Mouse (Mus musculus) 3134 (cell line): ENCODE measurements around the gene Muc5b.
A peak's percentile ranks its signal among the peaks of the same experiment; 100 is the strongest.

Experiments used
- DNase-seq: peaks from one replicate; pipeline ENCODE4 v3.0.0-alpha.2; 2011; ENCODE audit warnings: low spot score; ENCODE audit not compliant: insufficient read length; ENCODE audit errors: extremely low read depth

The Muc5b gene

DNA sequence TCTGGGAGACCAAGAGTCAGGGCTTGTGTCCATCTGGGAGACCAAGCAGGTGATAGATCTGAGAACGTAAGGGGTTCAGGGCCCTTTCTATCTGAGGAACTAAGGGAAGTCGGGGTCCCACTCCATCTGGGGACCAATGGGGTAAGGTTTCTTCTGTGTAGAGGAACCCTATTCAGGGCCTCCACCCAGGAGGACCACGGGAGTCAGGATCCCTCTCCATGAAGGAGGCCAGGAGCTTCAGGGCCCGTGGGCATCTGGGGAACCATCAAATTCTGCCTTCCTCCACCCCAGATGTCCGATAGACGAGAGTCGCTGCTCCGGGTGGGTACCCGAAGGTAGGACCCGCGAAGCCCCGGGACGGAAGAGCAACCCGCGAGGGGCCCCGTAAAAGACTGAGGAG, 63.0 kb downstream of the Muc5b start:
- no peak for DNase-seq

DNA sequence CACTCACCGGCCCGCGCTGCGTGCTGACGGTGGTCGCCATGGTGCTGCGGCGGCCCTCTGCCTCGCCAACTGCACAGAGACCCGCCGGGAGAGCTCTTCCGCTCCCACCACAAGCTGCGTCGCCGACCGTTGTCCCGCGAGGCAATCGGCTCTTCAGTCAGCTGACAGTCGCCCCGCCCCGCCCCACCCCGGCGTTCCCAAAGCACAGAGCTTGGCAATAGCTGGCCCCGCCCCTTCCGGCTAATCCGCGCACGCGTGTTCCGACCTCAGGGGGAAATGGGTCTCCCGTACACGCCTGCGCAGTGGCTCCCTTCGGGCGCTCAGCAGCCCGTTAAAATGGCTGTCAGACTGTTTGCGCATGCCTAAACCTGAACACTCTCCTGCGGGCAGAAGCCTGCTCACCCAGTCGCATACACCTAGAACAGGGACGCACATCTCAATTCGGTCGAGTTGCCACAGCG, 63.4 kb downstream of the Muc5b start:
- peak; percentile 95 for DNase-seq

DNA sequence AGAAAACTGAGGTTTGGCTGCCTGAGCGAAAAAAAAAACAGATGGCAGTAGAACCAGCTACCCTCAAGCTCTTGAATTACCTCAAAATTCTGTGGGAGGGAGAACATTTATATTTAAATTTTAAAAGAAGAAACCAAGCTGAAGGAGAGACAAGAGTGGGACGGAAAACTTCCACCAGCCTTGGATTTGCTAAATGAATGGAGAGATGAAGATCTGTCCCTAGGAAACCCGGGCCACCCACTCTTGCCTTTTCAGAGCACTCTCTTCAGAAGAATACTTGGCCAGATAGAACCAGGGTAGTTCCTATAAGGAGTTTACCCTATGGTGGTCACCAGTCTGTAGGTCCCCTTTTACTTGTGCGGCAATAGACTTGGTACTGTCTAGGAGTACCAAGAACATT, 63.9 kb downstream of the Muc5b start:
- DNase-seq = no peak

DNA sequence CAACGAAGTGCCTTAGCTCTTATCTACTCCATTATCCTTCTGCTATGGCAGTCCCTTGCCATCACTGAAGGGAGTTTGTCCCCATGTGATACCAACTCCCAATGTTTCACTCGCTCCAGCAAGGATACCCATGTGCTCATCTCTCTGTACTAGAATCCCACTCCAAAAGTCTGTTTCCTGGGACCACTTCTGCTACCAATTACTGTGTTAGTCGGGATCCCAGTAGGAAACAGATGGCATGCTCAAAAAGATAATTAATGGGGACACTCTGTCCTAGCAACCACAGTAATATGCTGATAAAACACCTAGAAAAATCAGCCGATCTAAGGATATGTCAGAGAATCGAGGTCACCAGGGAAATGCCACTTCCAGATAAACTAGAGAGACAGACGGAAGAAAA, 69.7 kb downstream of the Muc5b start:
- no peak for DNase-seq

DNA sequence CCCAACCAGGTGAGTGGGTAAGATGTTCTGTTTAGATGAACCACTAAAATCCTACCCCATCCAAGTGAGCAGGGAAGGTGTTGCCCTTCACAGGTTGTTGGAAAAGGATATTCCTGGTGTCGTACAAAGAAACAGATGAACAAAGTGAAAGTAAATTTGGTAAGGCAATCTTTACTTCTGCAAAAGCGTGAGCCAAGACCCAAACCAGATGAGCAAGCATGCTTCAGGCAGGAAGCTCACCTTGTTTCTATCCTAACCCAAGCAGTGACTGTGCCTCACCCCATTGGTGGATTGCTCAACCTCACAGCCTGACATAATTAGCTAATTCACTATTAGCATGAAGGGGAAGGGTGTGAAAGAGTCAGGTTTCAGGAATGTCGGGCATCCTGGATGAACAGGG, 72.4 kb downstream of the Muc5b start:
- DNase-seq = no peak

DNA sequence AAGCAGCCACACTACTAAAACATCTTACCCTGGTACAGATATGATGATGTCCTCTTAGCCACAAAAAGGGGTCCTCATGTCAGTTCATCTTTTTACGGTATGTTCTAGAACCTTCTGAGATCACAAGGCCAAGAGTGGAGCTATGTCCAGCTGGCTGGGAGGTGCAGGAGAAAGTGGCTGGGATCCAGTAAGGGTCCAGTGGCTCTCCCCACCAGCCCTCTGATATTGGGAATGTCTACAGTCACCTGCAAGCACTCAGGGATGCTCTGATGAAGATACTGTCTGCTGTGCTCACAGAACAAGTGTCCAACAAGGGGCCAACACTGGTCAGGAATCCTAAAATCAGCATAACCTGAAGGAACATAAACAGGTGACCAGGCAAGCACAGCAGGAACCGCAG, 79.5 kb downstream of the Muc5b start, which contains the start of gene Tollip:
Gene Tollip, minus strand, starts transcription at position 101 of the 400 bp plus-strand sequence.
- no peak for DNase-seq
